Mouse (Mus musculus) cortical plate, adult 2 months (tissue): ENCODE results near the gene Rtn4ip1. TPM values are rescaled to one million over a fixed set of nuclear protein-coding genes. Genes with fewer than 3 reads are reported as not detected.

ENCODE experiments used
- H3K27ac ChIP-seq: fragments of 200-500 bp; 2 replicates; pipeline ENCODE4 v1.5.1; 2012; ENCODE audit warnings: low read length, control low read depth, inconsistent platforms; ENCODE audit not compliant: insufficient read depth
- H3K4me1 ChIP-seq: fragments of 200-500 bp; 2 replicates; pipeline ENCODE4 v1.6.1; 2011; ENCODE audit warnings: low read length; ENCODE audit not compliant: control insufficient read depth, insufficient read depth
- H3K4me3 ChIP-seq: fragments of 200-500 bp; 2 replicates; pipeline ENCODE4 v1.5.1; 2011; ENCODE audit warnings: mild to moderate bottlenecking, low read length, control low read depth; ENCODE audit not compliant: insufficient read depth
- CTCF ChIP-seq: fragments of 200-500 bp; IDR thresholded peaks from 2 replicates; pipeline ENCODE4 v1.5.1; 2011; ENCODE audit warnings: mild to moderate bottlenecking, control low read depth, low read length; ENCODE audit not compliant: insufficient read depth; ENCODE audit errors: extremely low read depth
- POLR2A ChIP-seq: fragments of 200-500 bp; IDR thresholded peaks from 2 replicates; pipeline ENCODE4 v1.6.1; 2011; ENCODE audit warnings: mild to moderate bottlenecking, low read length, control low read depth; ENCODE audit not compliant: insufficient read depth; ENCODE audit errors: extremely low read depth
- polyA plus RNA-seq: library from polyadenylated mRNA; depleted of rRNA; stranded (reverse); fragments of >200 nt; gene quantifications from 2 replicates; pipeline ENCODE4 v1.2.3, GENCODE M21; 2012

Rtn4ip1 gene
- polyA plus RNA-seq, 1 experiment: 14.3 TPM

- no peak overlapping the region for H3K4me3 ChIP-seq
- TF ChIP-seq CTCF: no peak
- TF ChIP-seq POLR2A: no peak
- no peak overlapping the region for H3K27ac ChIP-seq
- no peaks in the 10 kb centered on the region for H3K4me1 ChIP-seq
Measured at GRCm38 (mm10) chr10:43898276-43898675, 3.3 kb upstream of the Rtn4ip1 start.

- H3K4me3 ChIP-seq: peak overlapping the region; percentile 81
- H3K27ac ChIP-seq: peak overlapping the region; percentile 76; the same call in 1 of the 2 replicates
- TF ChIP-seq CTCF: no peak
- no peaks in the 10 kb centered on the region for H3K4me1 ChIP-seq
Measured at GRCm38 (mm10) chr10:43900883-43901570, 580 bp upstream of the Rtn4ip1 start.

GRCm38 (mm10) chr10:43904569-43904968, 3.0 kb downstream of the Rtn4ip1 start:
- H3K27ac ChIP-seq: no peak overlapping the region
- TF ChIP-seq CTCF: no peak
- no peak for TF ChIP-seq POLR2A

GRCm38 (mm10) chr10:43910032-43910872, 8.6 kb downstream of the Rtn4ip1 start:
- no peak for TF ChIP-seq CTCF
- TF ChIP-seq POLR2A: no peak
- Histone ChIP-seq H3K4me1 (no peaks in the 10 kb centered on the region), H3K4me3 (no peak overlapping the region), H3K27ac (no peak overlapping the region)

More at GRCm38 (mm10) chr10:43904569-43904968, 3.0 kb downstream of the Rtn4ip1 start:
- no peaks in the 10 kb centered on the region for H3K4me1 ChIP-seq
- no peak overlapping the region for H3K4me3 ChIP-seq

- H3K4me3 ChIP-seq: no peak overlapping the region
- TF ChIP-seq CTCF (no peak), POLR2A (no peak)
- no peak overlapping the region for H3K27ac ChIP-seq
- no peaks in the 10 kb centered on the region for H3K4me1 ChIP-seq
Measured at GRCm38 (mm10) chr10:43910873-43911142, 9.2 kb downstream of the Rtn4ip1 start.

- Histone ChIP-seq H3K27ac (no peak overlapping the region), H3K4me1 (no peaks in the 10 kb centered on the region), H3K4me3 (no peak overlapping the region)
- no peak for TF ChIP-seq CTCF
- TF ChIP-seq POLR2A: no peak
Measured at GRCm38 (mm10) chr10:43912236-43912635, 10.6 kb downstream of the Rtn4ip1 start.

- no peak for TF ChIP-seq POLR2A
- no peak for TF ChIP-seq CTCF
Measured at GRCm38 (mm10) chr10:43916181-43916580, 14.6 kb downstream of the Rtn4ip1 start.

GRCm38 (mm10) chr10:43916737-43917136, 15.1 kb downstream of the Rtn4ip1 start:
- H3K4me3 ChIP-seq: no peak overlapping the region
- no peaks in the 10 kb centered on the region for H3K4me1 ChIP-seq
- TF ChIP-seq CTCF (no peak), POLR2A (no peak)

More at GRCm38 (mm10) chr10:43916181-43916580, 14.6 kb downstream of the Rtn4ip1 start:
- Histone ChIP-seq H3K27ac (no peak overlapping the region), H3K4me3 (no peak overlapping the region), H3K4me1 (no peaks in the 10 kb centered on the region)

GRCm38 (mm10) chr10:43918696-43919608, 17.3 kb downstream of the Rtn4ip1 start:
- no peaks in the 10 kb centered on the region for H3K4me1 ChIP-seq
- TF ChIP-seq POLR2A (no peak), CTCF (peak; percentile 91)
- H3K27ac ChIP-seq: no peak overlapping the region
- no peak overlapping the region for H3K4me3 ChIP-seq

More at GRCm38 (mm10) chr10:43916737-43917136, 15.1 kb downstream of the Rtn4ip1 start:
- no peak overlapping the region for H3K27ac ChIP-seq
